Mouse (Mus musculus) myocyte (in vitro differentiated cells): ENCODE measurements around the gene Ndrg3. TPM values are rescaled to one million over a fixed set of nuclear protein-coding genes. Genes with fewer than 3 reads are reported as not detected.
"Not testable (repeated sequence)": the region's sequence is repeated elsewhere in the genome, so short reads cannot be mapped to it uniquely, and the experiment has no call there.

Experiments
- H3K27me3 ChIP-seq: one replicate; pipeline ENCODE4 v1.6.1; 2011; ENCODE audit not compliant: control insufficient read depth, insufficient read depth, insufficient read length
- H3K36me3 ChIP-seq: one replicate; pipeline ENCODE4 v1.6.1; 2011; ENCODE audit not compliant: control insufficient read depth, insufficient read depth
- H3K4me2 ChIP-seq: one replicate; pipeline ENCODE4 v1.6.1; 2011; ENCODE audit warnings: low read depth, control low read depth
- H3K4me3 ChIP-seq: one replicate; pipeline ENCODE4 v1.5.1; 2011; ENCODE audit warnings: mild to moderate bottlenecking, control low read depth, moderate library complexity
- H3K79me2 ChIP-seq: one replicate; pipeline ENCODE4 v1.6.1; 2011; ENCODE audit not compliant: control insufficient read depth, insufficient read depth
- H3ac ChIP-seq: one replicate; pipeline ENCODE4 v1.6.1; 2011; ENCODE audit not compliant: control insufficient read depth, insufficient read length
- CEBPB ChIP-seq: IDR thresholded peaks from 2 replicates; pipeline ENCODE4 v1.6.1; 2011; ENCODE audit warnings: mild to moderate bottlenecking, moderate library complexity; ENCODE audit not compliant: poor library complexity, insufficient read depth, severe bottlenecking
- E2F4 ChIP-seq: IDR thresholded peaks from one replicate; pipeline ENCODE4 v1.6.1; 2011; ENCODE audit warnings: mild to moderate bottlenecking, control low read depth, moderate library complexity; ENCODE audit not compliant: insufficient read depth
- MAX ChIP-seq: IDR thresholded peaks from one replicate; pipeline ENCODE4 v1.6.1; 2011; ENCODE audit warnings: low read depth, mild to moderate bottlenecking, control low read depth
- MYOD1 ChIP-seq, 3 experiments: IDR thresholded peaks; one replicate each; pipeline ENCODE4 v1.6.1; 2011; ENCODE audit warnings: control low read depth in 2 of 3, low read depth in 2 of 3, mild to moderate bottlenecking in 2 of 3, moderate library complexity in 1 of 3; ENCODE audit not compliant: insufficient read length in 2 of 3, control insufficient read depth in 1 of 3
- MYOG ChIP-seq, 3 experiments: IDR thresholded peaks; one replicate each; pipeline ENCODE4 v1.6.1; 2011; ENCODE audit warnings: control low read depth in 2 of 3, low read depth in 2 of 3, mild to moderate bottlenecking in 2 of 3; ENCODE audit not compliant: insufficient read length in 2 of 3, control insufficient read depth in 1 of 3, insufficient read depth in 1 of 3
- POLR2A ChIP-seq: IDR thresholded peaks from one replicate; pipeline ENCODE4 v1.6.1; 2011; ENCODE audit warnings: low read depth, mild to moderate bottlenecking, control low read depth, moderate library complexity; ENCODE audit not compliant: insufficient read length
- POLR2AphosphoS2 ChIP-seq: IDR thresholded peaks from one replicate; pipeline ENCODE4 v1.6.1; 2011; ENCODE audit warnings: low read depth, control low read depth; ENCODE audit not compliant: insufficient read length
- REST ChIP-seq: IDR thresholded peaks from one replicate; pipeline ENCODE4 v1.6.1; 2011; ENCODE audit warnings: mild to moderate bottlenecking, control low read depth, moderate library complexity; ENCODE audit not compliant: insufficient read depth, insufficient read length
- SRF ChIP-seq: IDR thresholded peaks from one replicate; pipeline ENCODE4 v1.6.1; 2011; ENCODE audit warnings: low read depth; ENCODE audit not compliant: control insufficient read depth, insufficient read length
- TCF12 ChIP-seq: IDR thresholded peaks from one replicate; pipeline ENCODE4 v1.6.1; 2011; ENCODE audit warnings: mild to moderate bottlenecking, control low read depth; ENCODE audit not compliant: poor library complexity, insufficient read depth, severe bottlenecking
- TCF3 ChIP-seq: IDR thresholded peaks from one replicate; pipeline ENCODE4 v1.6.1; 2011; ENCODE audit warnings: low read depth, control low read depth; ENCODE audit not compliant: insufficient read length
- USF1 ChIP-seq: IDR thresholded peaks from one replicate; pipeline ENCODE4 v1.6.1; 2011; ENCODE audit warnings: low read depth, mild to moderate bottlenecking, control low read depth, moderate library complexity
- polyA plus RNA-seq: library from polyadenylated mRNA; unstranded; fragments of >200 nt; fragmentation: generic; extraction: Trizol; gene quantifications from one replicate; pipeline ENCODE4 v1.2.1, GENCODE M21; 2012; ENCODE audit warnings: missing spikeins

Ndrg3 gene
- polyA plus RNA-seq, 1 experiment, result 34.0 TPM

GRCm38 (mm10) chr2:156915559-156915958 lies 76.3 kb downstream of the Ndrg3 start:
- no peaks in the 10 kb centered on the region for H3K79me2 ChIP-seq
- no peak for TF ChIP-seq SRF
- TF ChIP-seq TCF12, result no peak
- no peak for TF ChIP-seq CEBPB
- TF ChIP-seq MYOD1 (IDR thresholded peaks at IDR 0.05; ENCODE audit: control insufficient read depth in 1 of 3, insufficient read length in 2 of 3, low read depth in 2 of 3), result no peak
- TF ChIP-seq MYOG (IDR thresholded peaks at IDR 0.05; ENCODE audit: control insufficient read depth in 1 of 3, insufficient read depth in 1 of 3, insufficient read length in 2 of 3, low read depth in 2 of 3), result no peak
- TF ChIP-seq POLR2AphosphoS2, result no peak
- TF ChIP-seq E2F4, result no peak
- TF ChIP-seq POLR2A, result no peak
- no peak for TF ChIP-seq USF1
- H3ac ChIP-seq, result no peak overlapping the region
- H3K36me3 ChIP-seq, result no peaks in the 10 kb centered on the region
- H3K4me3 ChIP-seq, result no peak overlapping the region
- H3K4me2 ChIP-seq, result no peak overlapping the region
- no peaks in the 10 kb centered on the region for H3K27me3 ChIP-seq

GRCm38 (mm10) chr2:156913191-156913590 lies 78.7 kb downstream of the Ndrg3 start:
- H3K36me3 ChIP-seq, result no peaks in the 10 kb centered on the region
- H3K4me2 ChIP-seq, result no peak overlapping the region
- no peaks in the 10 kb centered on the region for H3K79me2 ChIP-seq
- no peaks in the 10 kb centered on the region for H3K27me3 ChIP-seq
- no peak overlapping the region for H3ac ChIP-seq
- no peak overlapping the region for H3K4me3 ChIP-seq
- TF ChIP-seq SRF (no peak), REST (no peak), MAX (no peak), POLR2AphosphoS2 (no peak), TCF3 (no peak), USF1 (no peak), MYOD1 (IDR thresholded peaks at IDR 0.05; ENCODE audit: control insufficient read depth in 1 of 3, insufficient read length in 2 of 3, low read depth in 2 of 3) (no peak), POLR2A (no peak), CEBPB (no peak), E2F4 (no peak), TCF12 (no peak), MYOG (IDR thresholded peaks at IDR 0.05; ENCODE audit: control insufficient read depth in 1 of 3, insufficient read depth in 1 of 3, insufficient read length in 2 of 3, low read depth in 2 of 3) (no peak)

- H3ac ChIP-seq, H3K79me2 ChIP-seq, H3K27me3 ChIP-seq, H3K4me3 ChIP-seq, H3K36me3 ChIP-seq, H3K4me2 ChIP-seq: not testable (repeated sequence)
Observed at GRCm38 (mm10) chr2:156905931-156906330, 85.9 kb downstream of the Ndrg3 start.

GRCm38 (mm10) chr2:156904976-156905717 lies 86.7 kb downstream of the Ndrg3 start:
- Histone ChIP-seq H3K27me3 (no peaks in the 10 kb centered on the region), H3K4me2 (peak overlapping the region; percentile 37), H3ac (no peak overlapping the region), H3K36me3 (no peaks in the 10 kb centered on the region), H3K4me3 (no peak overlapping the region), H3K79me2 (no peaks in the 10 kb centered on the region)
- no peak for TF ChIP-seq TCF3
- no peak for TF ChIP-seq POLR2AphosphoS2
- no peak for TF ChIP-seq MYOD1 (IDR thresholded peaks at IDR 0.05; ENCODE audit: control insufficient read depth in 1 of 3, insufficient read length in 2 of 3, low read depth in 2 of 3)
- no peak for TF ChIP-seq POLR2A
- no peak for TF ChIP-seq E2F4
- TF ChIP-seq USF1, result no peak
- no peak for TF ChIP-seq TCF12
- TF ChIP-seq CEBPB, result no peak

- H3K79me2 ChIP-seq, result no peaks in the 10 kb centered on the region
- TF ChIP-seq USF1 (no peak), TCF3 (no peak), POLR2A (no peak), TCF12 (no peak), MYOG (IDR thresholded peaks at IDR 0.05; ENCODE audit: control insufficient read depth in 1 of 3, insufficient read depth in 1 of 3, insufficient read length in 2 of 3, low read depth in 2 of 3) (no peak), MYOD1 (IDR thresholded peaks at IDR 0.05; ENCODE audit: control insufficient read depth in 1 of 3, insufficient read length in 2 of 3, low read depth in 2 of 3) (no peak), POLR2AphosphoS2 (no peak), CEBPB (no peak), E2F4 (no peak), SRF (no peak)
- H3ac ChIP-seq, result no peak overlapping the region
- no peaks in the 10 kb centered on the region for H3K36me3 ChIP-seq
- no peaks in the 10 kb centered on the region for H3K27me3 ChIP-seq
- no peak overlapping the region for H3K4me3 ChIP-seq
- H3K4me2 ChIP-seq, result no peak overlapping the region
Observed at GRCm38 (mm10) chr2:156903367-156903766, 88.5 kb downstream of the Ndrg3 start.

GRCm38 (mm10) chr2:156902411-156902810 lies 89.4 kb downstream of the Ndrg3 start:
- not testable (repeated sequence) for H3K4me2 ChIP-seq, H3ac ChIP-seq, H3K79me2 ChIP-seq, H3K27me3 ChIP-seq, H3K4me3 ChIP-seq, H3K36me3 ChIP-seq
